Mouse (Mus musculus) left cerebral cortex, postnatal 10 days (tissue): ENCODE data around the gene Birc6. TPM values are rescaled to one million over a fixed set of nuclear protein-coding genes. Genes with fewer than 3 reads are reported as not detected.

ENCODE experiments used
- total RNA-seq, 2 experiments: library from RNA; stranded (reverse); gene quantifications; 2 replicates each; pipeline ENCODE4 v1.2.3; 2021

Gene Birc6
- total RNA-seq, 2 experiments from 2014 or later = 155 to 161 TPM

Other genes with a start within 250 kb of the Birc6 start
- 10 to 100 TPM; 62.2 to 65.7 TPM for gene Memo1, start 232.8 kb upstream of the Birc6 start, total RNA-seq
- gene Dpy30, start 204.4 kb upstream of the Birc6 start, total RNA-seq = 10 to 100 TPM; 63.8 to 68.2 TPM
- gene Spast, start 189.3 kb upstream of the Birc6 start, total RNA-seq = 10 to 100 TPM; 73.4 to 78.8 TPM
- gene Slc30a6, start 132.7 kb upstream of the Birc6 start, total RNA-seq = 10 to 100 TPM; 17.4 to 17.5 TPM
- gene Nlrc4, start 69.2 kb upstream of the Birc6 start, total RNA-seq = under 1 TPM; 0.11 to 0.28 TPM
- 10 to 100 TPM; 68.9 to 73.5 TPM for gene Yipf4, start 38.8 kb upstream of the Birc6 start, total RNA-seq
- 10 to 100 TPM; 28.9 to 33.5 TPM for gene Ttc27, start 189.4 kb downstream of the Birc6 start, total RNA-seq